Mouse (Mus musculus): ENCODE measurements around the gene Agtrap. TPM values are rescaled to one million over a fixed set of nuclear protein-coding genes. Genes with fewer than 3 reads are reported as not detected.
"Not testable (repeated sequence)": the region's sequence is repeated elsewhere in the genome, so short reads cannot be mapped to it uniquely, and the experiment has no call there.

Agtrap gene
- polyA plus RNA-seq, 1 experiment from 2014 or later = 9.1 TPM

DNA sequence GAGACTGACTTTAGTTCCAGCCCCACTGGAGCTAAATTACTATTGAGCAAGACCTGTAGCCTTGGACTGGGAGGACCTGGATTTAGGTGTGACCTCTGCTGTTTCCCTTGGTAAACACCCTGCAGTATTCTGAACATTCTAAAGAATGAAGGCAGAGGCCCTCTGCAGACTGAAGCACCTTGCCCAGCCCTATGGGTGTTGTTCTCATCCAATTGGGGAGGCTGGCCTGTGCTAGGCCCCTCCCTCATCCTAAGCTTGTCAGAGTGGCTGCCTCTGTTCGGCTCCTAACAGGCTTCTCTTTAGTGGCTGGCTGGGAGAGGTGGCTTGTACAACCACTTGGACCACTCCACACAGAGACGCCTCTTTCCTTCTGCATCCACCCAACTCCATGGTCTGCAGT is 34.9 kb downstream of the Agtrap start:
- Histone ChIP-seq H3K4me1 (ENCODE audit: control insufficient read depth, insufficient read depth, low read length) (no peaks in the 10 kb centered on the region), H3K27ac (ENCODE audit: low read depth, low read length) (no peak overlapping the region), H3K27me3 (ENCODE audit: control insufficient read depth, insufficient read depth, low read length) (no peaks in the 10 kb centered on the region), H3K4me2 (ENCODE audit: low read depth) (no peak overlapping the region), H3K9ac (ENCODE audit: low read length) (no peak overlapping the region), H3K36me3 (ENCODE audit: control insufficient read depth, insufficient read depth, low read length) (peaks cover 44% of the 10 kb centered on the region), H3K9me3 (ENCODE audit: control insufficient read depth, low read length) (no peaks in the 10 kb centered on the region), H3K4me3 (ENCODE audit: low read depth, low read length) (no peak overlapping the region)
- ATAC-seq (ENCODE audit: insufficient read depth, low FRiP score, low TSS enrichment) (no peak), DNase-seq (ENCODE audit: low spot score) (no peak)
- 82% methylated on average over 2 of the region's 2 CpGs for WGBS

DNA sequence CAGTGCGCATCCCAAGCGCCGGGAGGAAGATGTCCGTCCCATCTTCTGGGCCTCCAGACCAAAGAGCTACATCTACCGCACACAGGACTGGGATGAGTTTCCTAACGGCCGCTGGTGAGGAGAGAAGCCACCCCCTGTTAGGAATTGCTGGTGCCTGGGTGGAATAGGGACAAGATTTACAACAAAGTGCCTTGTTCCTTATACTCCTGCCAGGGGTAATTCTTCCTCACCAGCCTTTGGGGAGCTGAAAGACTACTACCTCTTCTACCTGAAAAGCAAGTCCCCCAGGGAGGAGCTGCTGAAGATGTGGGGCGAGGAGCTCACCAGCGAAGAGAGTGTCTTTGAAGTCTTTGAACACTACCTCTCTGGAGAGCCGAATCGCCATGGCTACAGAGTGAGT is 35.9 kb downstream of the Agtrap start:
- Histone ChIP-seq H3K9me3 (ENCODE audit: control insufficient read depth, low read length) (no peaks in the 10 kb centered on the region), H3K4me2 (ENCODE audit: low read depth) (no peak overlapping the region), H3K27ac (ENCODE audit: low read depth, low read length) (no peak overlapping the region), H3K27me3 (ENCODE audit: control insufficient read depth, insufficient read depth, low read length) (no peaks in the 10 kb centered on the region), H3K4me1 (ENCODE audit: control insufficient read depth, insufficient read depth, low read length) (no peaks in the 10 kb centered on the region), H3K4me3 (ENCODE audit: low read depth, low read length) (no peak overlapping the region), H3K36me3 (ENCODE audit: control insufficient read depth, insufficient read depth, low read length) (peaks cover 41% of the 10 kb centered on the region), H3K9ac (ENCODE audit: low read length) (no peak overlapping the region)
- no peak for DNase-seq (ENCODE audit: low spot score)
- ATAC-seq (ENCODE audit: insufficient read depth, low FRiP score, low TSS enrichment) = no peak
- WGBS = 87% methylated on average over 11 of the region's 11 CpGs

DNA sequence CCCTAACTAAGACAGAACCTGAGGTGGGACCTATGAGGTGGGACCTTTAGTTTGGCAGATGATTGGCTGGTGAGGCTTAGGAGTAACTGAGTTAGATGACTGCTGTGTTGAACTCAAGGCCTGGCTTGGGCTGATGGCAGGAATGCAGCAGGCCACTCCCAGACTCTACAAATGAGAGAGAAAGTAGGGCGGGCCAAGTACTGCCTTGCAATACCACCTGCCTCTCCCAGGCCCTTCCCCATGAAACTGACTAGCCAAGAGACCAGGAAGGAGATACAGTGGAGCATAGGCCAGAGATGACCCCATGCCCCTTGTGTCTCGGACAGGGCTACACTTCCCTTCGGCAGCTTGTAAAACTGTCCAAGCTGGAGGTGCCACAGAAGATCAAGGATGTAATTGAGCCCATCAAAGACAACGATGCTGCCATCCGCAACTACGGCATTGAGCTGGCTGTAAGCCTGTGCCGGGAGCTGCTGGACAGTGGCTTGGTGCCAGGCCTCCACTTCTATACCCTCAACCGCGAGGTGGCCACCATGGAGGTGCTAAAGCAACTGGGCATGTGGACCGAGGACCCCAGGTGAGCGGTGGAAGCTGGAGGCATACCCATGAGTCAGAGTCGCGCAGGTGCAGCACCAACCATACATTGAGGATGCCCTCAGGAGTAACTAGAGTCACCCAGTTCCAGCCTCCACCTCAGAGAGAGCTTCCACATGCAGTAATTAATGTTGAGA is 36.6 kb downstream of the Agtrap start:
- Histone ChIP-seq H3K27me3 (ENCODE audit: control insufficient read depth, insufficient read depth, low read length) (no peaks in the 10 kb centered on the region), H3K27ac (ENCODE audit: low read depth, low read length) (no peak overlapping the region), H3K9ac (ENCODE audit: low read length) (no peak overlapping the region), H3K4me3 (ENCODE audit: low read depth, low read length) (no peak overlapping the region), H3K36me3 (ENCODE audit: control insufficient read depth, insufficient read depth, low read length) (peaks cover 39% of the 10 kb centered on the region), H3K9me3 (ENCODE audit: control insufficient read depth, low read length) (no peaks in the 10 kb centered on the region), H3K4me1 (ENCODE audit: control insufficient read depth, insufficient read depth, low read length) (no peaks in the 10 kb centered on the region), H3K4me2 (ENCODE audit: low read depth) (no peak overlapping the region)
- DNase-seq (ENCODE audit: low spot score) = no peak
- no peak for ATAC-seq (ENCODE audit: insufficient read depth, low FRiP score, low TSS enrichment)
- 92% methylated on average over 13 of the region's 13 CpGs for WGBS

DNA sequence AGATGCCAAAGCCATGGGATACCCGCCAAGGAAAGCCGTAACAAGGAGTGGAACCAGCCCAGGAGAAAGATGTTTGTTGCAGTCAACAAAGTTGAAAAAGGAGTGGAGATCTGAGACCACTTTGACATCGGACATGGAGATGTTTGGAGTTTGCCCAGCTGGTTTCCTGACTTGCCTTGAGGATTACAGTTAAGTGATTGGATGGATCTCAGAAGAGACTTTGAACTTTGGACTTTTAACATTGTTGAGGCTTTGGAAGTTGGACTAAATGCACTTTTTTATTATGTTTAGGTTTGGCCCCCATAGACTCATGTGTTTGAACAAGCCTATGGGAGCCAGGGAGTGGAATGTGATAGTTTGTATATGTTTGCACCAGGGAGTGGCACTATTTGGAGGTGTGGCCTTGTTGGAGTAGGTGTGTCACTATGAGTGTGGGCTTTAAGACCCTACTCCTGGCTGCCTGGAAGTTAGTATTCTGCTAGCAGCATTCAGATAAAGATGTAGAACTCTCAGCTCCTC is 37.4 kb downstream of the Agtrap start:
- not testable (repeated sequence) for H3K27me3 ChIP-seq (ENCODE audit: control insufficient read depth, insufficient read depth, low read length); DNase-seq (ENCODE audit: low spot score); ATAC-seq (ENCODE audit: insufficient read depth, low FRiP score, low TSS enrichment); H3K4me1 ChIP-seq (ENCODE audit: control insufficient read depth, insufficient read depth, low read length); H3K9ac ChIP-seq (ENCODE audit: low read length); H3K27ac ChIP-seq (ENCODE audit: low read depth, low read length); H3K9me3 ChIP-seq (ENCODE audit: control insufficient read depth, low read length); H3K4me2 ChIP-seq (ENCODE audit: low read depth); H3K4me3 ChIP-seq (ENCODE audit: low read depth, low read length)
- 96% methylated on average over 3 of the region's 3 CpGs for WGBS
- peaks cover 38% of the 10 kb centered on the region for H3K36me3 ChIP-seq (ENCODE audit: control insufficient read depth, insufficient read depth, low read length)

DNA sequence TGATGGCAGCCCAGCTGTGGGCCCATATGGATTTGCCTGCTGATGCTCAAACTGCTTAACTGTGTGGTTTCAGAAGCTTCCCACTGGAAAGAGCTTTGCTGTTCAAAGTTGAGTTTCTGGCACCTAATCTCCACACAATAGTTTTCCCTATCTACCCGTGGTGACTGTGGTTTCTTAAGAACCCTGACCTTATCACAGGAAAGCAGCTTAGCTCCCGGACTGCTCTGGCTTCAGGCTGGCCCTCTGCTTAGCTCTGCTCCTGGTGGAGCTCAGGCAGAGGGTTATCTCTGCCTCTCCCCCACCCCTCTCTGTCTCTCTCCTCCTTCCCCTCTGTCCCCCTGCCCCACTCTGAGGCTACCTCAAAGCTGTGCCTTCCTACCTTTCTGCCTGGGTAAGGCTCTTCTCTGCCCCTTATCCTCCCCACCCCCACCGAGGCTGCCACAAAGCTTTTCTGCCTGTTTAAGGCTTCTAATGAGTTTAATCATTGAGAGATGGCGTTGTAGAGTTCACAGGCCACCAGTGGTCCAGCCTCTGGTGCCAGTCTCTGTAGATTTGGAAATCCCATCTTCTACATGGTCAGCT is 41.3 kb downstream of the Agtrap start:
- Histone ChIP-seq H3K9ac (ENCODE audit: low read length) (no peak overlapping the region), H3K4me3 (ENCODE audit: low read depth, low read length) (no peak overlapping the region), H3K4me1 (ENCODE audit: control insufficient read depth, insufficient read depth, low read length) (peaks cover 6% of the 10 kb centered on the region), H3K9me3 (ENCODE audit: control insufficient read depth, low read length) (no peaks in the 10 kb centered on the region), H3K36me3 (ENCODE audit: control insufficient read depth, insufficient read depth, low read length) (peaks cover 23% of the 10 kb centered on the region), H3K4me2 (ENCODE audit: low read depth) (no peak overlapping the region), H3K27ac (ENCODE audit: low read depth, low read length) (no peak overlapping the region), H3K27me3 (ENCODE audit: control insufficient read depth, insufficient read depth, low read length) (no peaks in the 10 kb centered on the region)
- DNase-seq (ENCODE audit: low spot score) (no peak), ATAC-seq (ENCODE audit: insufficient read depth, low FRiP score, low TSS enrichment) (no peak)
- WGBS = 84% methylated on average over 4 of the region's 4 CpGs

DNA sequence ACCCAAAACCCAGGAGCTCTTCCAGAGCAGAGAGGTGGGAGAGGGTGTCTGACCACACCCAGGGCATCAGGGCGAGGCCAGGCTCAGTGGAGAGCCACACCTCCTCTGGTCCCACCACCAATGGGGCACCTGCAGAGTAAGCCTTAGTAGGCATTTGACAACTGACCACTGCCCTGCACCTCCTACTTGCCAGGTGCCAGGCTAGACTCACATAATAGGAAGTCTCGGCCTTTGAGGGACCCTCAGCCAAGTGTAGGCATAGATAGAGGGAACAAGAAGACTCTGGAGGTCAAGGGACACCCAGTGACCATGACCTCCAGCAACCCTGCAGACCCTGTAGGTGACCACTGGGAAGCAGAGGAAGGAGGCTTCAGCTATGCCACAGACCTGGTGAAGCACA is 43.7 kb downstream of the Agtrap start:
- WGBS = 95% methylated on average over 2 of the region's 2 CpGs
- ATAC-seq (ENCODE audit: insufficient read depth, low FRiP score, low TSS enrichment) (no peak), DNase-seq (ENCODE audit: low spot score) (no peak)
- H3K9ac ChIP-seq (ENCODE audit: low read length) = no peak overlapping the region
- H3K27ac ChIP-seq (ENCODE audit: low read depth, low read length) = no peak overlapping the region
- H3K4me3 ChIP-seq (ENCODE audit: low read depth, low read length) = no peak overlapping the region
- peaks cover 12% of the 10 kb centered on the region for H3K36me3 ChIP-seq (ENCODE audit: control insufficient read depth, insufficient read depth, low read length)
- H3K27me3 ChIP-seq (ENCODE audit: control insufficient read depth, insufficient read depth, low read length) = no peaks in the 10 kb centered on the region
- peaks cover 14% of the 10 kb centered on the region for H3K4me1 ChIP-seq (ENCODE audit: control insufficient read depth, insufficient read depth, low read length)
- no peaks in the 10 kb centered on the region for H3K9me3 ChIP-seq (ENCODE audit: control insufficient read depth, low read length)
- no peak overlapping the region for H3K4me2 ChIP-seq (ENCODE audit: low read depth)

DNA sequence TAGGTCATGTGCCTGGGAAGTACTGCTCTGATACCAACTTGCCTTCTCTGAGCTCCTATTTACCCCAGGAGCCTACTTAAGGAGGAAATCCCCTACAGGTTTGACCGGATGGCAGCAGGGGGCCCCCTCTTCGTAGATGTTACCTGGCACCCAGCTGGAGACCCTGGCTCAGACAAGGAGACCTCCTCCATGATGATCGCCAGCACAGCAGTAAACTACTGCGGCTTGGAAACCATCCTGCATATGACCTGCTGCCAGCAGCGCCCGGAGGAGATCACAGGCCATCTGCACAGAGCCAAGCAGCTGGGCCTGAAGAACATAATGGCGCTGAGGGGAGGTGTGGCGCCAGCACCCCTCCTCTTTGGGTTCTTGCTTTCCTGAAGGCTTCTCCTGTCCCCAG is 44.5 kb downstream of the Agtrap start:
- H3K4me1 ChIP-seq (ENCODE audit: control insufficient read depth, insufficient read depth, low read length) = peaks cover 14% of the 10 kb centered on the region
- DNase-seq (ENCODE audit: low spot score); H3K9me3 ChIP-seq (ENCODE audit: control insufficient read depth, low read length); H3K36me3 ChIP-seq (ENCODE audit: control insufficient read depth, insufficient read depth, low read length); H3K4me3 ChIP-seq (ENCODE audit: low read depth, low read length); H3K4me2 ChIP-seq (ENCODE audit: low read depth); ATAC-seq (ENCODE audit: insufficient read depth, low FRiP score, low TSS enrichment); H3K9ac ChIP-seq (ENCODE audit: low read length); H3K27me3 ChIP-seq (ENCODE audit: control insufficient read depth, insufficient read depth, low read length); H3K27ac ChIP-seq (ENCODE audit: low read depth, low read length): not testable (repeated sequence)
- WGBS = 90% methylated on average over 6 of the region's 8 CpGs

DNA sequence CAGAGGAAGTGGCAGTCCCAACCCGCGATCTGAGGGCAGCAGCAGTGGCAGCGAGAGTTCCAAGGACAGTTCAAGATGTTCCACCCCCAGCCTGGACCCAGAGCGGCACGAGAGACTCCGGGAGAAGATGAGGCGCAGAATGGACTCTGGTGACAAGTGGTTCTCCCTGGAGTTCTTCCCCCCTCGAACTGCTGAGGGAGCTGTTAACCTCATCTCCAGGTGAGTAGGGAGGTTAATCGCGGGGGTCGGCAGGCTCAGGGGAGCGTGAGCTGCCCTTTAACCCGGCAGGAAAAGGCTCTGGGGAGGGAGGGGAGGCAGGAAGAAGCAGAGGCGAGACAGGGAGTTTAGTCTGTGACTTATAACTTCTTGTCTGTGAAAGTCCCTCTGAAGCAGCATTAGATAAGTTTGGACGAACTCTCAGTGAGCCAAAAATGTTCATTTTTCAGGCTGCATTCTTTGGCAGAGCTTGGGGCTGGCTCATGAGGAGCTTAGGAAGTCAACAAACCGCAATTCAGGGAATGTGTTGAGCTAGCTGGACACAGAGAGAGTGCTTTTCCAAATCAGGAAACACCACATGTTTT is 46.1 kb downstream of the Agtrap start:
- Histone ChIP-seq H3K27ac (ENCODE audit: low read depth, low read length) (peak overlapping the region; percentile 84), H3K4me1 (ENCODE audit: control insufficient read depth, insufficient read depth, low read length) (peaks cover 20% of the 10 kb centered on the region), H3K9me3 (ENCODE audit: control insufficient read depth, low read length) (no peaks in the 10 kb centered on the region), H3K4me2 (ENCODE audit: low read depth) (peak overlapping the region; percentile 79), H3K27me3 (ENCODE audit: control insufficient read depth, insufficient read depth, low read length) (no peaks in the 10 kb centered on the region), H3K4me3 (ENCODE audit: low read depth, low read length) (peak overlapping the region; percentile 44), H3K9ac (ENCODE audit: low read length) (peak overlapping the region; percentile 68), H3K36me3 (ENCODE audit: control insufficient read depth, insufficient read depth, low read length) (peaks cover 5% of the 10 kb centered on the region)
- 4% methylated on average over 16 of the region's 16 CpGs for WGBS
- DNase-seq (ENCODE audit: low spot score) (peak; percentile 23), ATAC-seq (ENCODE audit: insufficient read depth, low FRiP score, low TSS enrichment) (no peak)
